Mouse (Mus musculus): ENCODE data around the gene Tmem198. TPM values are rescaled to one million over a fixed set of nuclear protein-coding genes. Genes with fewer than 3 reads are reported as not detected.
A peak's percentile ranks its signal among the peaks of the same experiment; 100 is the strongest.

The Tmem198 gene
- polyA plus RNA-seq, 2 experiments = 0.51 to 1.4 TPM

DNA sequence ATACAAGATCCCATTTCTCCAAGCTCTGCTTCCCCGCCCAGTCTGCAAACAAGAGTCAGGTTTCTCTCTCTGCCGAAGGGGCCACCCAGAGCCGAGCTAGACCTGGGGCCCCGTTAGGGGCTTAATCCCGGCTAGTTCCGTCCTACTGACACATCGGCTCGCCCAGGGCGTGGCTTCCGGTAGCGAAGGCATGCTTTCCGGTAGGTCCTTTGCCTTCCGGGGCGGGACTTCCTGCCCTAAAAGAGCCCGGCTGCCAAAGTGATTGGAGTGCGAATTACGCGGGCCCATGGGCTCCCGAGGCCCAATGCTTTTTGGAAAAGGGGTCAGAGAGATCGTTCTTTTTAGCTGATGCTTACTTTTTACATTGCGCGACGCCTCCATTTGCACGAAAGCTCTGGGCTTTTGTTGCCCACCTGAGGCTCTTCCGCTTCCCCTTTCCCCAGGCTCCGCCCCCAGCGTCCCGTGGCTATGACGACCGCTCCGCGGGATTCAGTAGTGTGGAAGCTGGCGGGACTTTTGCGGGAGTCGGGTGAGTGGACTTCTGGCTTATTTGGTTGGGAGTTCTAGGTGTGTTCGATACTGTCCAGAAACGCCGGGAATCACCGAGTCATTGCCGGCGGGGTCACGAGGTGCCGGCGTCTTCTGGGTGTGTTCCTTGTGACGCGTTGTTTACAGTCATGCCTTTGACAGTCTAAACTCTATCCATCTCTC is 42.1 kb downstream of the Tmem198 start, which contains the start of gene Stk11ip:
Gene Stk11ip (plus strand): TSS at position 209 of the 711 bp plus-strand sequence.
- under 1% methylated on average over 45 of the region's 46 CpGs for WGBS
- Histone ChIP-seq H3K36me3 (ENCODE audit: control insufficient read depth, insufficient read depth, low read length) (peaks cover 10% of the 10 kb centered on the region), H3K27me3 (ENCODE audit: control insufficient read depth, insufficient read depth, low read length) (no peaks in the 10 kb centered on the region), H3K27ac (replicated peaks; ENCODE audit: low read depth, low read length) (peak within 1 kb of the TSS; percentile 95), H3K4me2 (replicated peaks; ENCODE audit: low read depth, low read length, severe bottlenecking) (peak within 1 kb of the TSS; percentile 53), H3K9ac (ENCODE audit: low read depth, low read length, severe bottlenecking) (peak within 1 kb of the TSS; percentile 49), H3K4me1 (ENCODE audit: control insufficient read depth, insufficient read depth, low read length) (peaks cover 18% of the 10 kb centered on the region), H3K9me3 (ENCODE audit: control insufficient read depth, low read length) (no peaks in the 10 kb centered on the region), H3K4me3 (replicated peaks; ENCODE audit: low read length) (peak within 1 kb of the TSS; percentile 70)
- peak; percentile 98 for ATAC-seq (ENCODE audit: low FRiP score, low read depth)
- 0 out of 2 replicates have a peak, but pooled peaks have one; percentile 34 for TF ChIP-seq POLR2A (IDR thresholded peaks at IDR 0.05; ENCODE audit: borderline replicate concordance, extremely low read depth, insufficient read depth, insufficient read length)
- peak; percentile 99 for DNase-seq (ENCODE audit: low spot score)

DNA sequence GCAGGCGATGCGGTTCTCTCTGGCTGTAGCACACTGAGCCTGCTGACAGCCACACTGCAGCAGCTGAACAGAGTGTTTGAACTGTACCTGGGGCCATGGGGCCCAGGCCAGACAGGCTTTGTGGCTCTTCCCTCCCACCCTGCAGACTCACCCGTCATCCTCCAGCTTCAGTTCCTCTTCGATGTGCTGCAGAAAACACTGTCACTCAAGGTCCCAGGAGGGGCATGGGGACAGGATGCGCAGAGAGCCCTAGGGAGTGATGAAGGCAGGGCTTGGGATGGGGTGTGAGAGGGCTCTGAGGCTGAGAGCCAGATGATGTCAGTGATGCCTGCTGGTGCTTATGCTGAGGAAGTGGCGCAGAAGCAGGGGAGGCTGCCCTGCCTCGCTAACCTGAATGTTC is 45.3 kb downstream of the Tmem198 start:
- no peak for DNase-seq (ENCODE audit: low spot score)
- ATAC-seq (ENCODE audit: low FRiP score, low read depth) = no peak
- Histone ChIP-seq H3K27ac (replicated peaks; ENCODE audit: low read depth, low read length) (no peak overlapping the region), H3K9ac (ENCODE audit: low read depth, low read length, severe bottlenecking) (no peak overlapping the region), H3K4me2 (replicated peaks; ENCODE audit: low read depth, low read length, severe bottlenecking) (no peak overlapping the region), H3K4me3 (replicated peaks; ENCODE audit: low read length) (no peak overlapping the region), H3K9me3 (ENCODE audit: control insufficient read depth, low read length) (no peaks in the 10 kb centered on the region), H3K4me1 (ENCODE audit: control insufficient read depth, insufficient read depth, low read length) (peaks cover 16% of the 10 kb centered on the region), H3K27me3 (ENCODE audit: control insufficient read depth, insufficient read depth, low read length) (no peaks in the 10 kb centered on the region), H3K36me3 (ENCODE audit: control insufficient read depth, insufficient read depth, low read length) (peaks cover 29% of the 10 kb centered on the region)
- TF ChIP-seq POLR2A (IDR thresholded peaks at IDR 0.05; ENCODE audit: borderline replicate concordance, extremely low read depth, insufficient read depth, insufficient read length) = no peak
- WGBS = 90% methylated on average over 7 of the region's 7 CpGs

DNA sequence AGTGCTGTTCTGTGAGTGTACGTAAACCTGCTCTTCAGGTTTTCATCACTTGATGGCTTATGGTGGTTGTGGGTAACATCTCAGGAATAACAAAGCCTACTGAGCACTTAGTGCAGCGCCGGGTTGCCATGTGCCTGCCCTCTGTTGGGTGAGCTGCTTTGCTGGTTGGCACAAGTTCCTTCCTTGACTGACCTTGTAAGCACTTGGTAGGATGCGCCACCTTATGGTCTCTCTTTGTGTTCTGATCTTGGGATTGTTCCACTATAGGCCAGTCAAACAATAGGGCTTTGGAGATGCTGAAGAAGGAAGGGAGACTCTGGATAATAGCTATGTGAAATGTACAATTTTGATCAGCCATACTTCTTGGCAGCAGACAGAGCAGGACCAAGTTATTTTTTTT is 51.2 kb downstream of the Tmem198 start:
- no peak for TF ChIP-seq POLR2A (IDR thresholded peaks at IDR 0.05; ENCODE audit: borderline replicate concordance, extremely low read depth, insufficient read depth, insufficient read length)
- ATAC-seq (ENCODE audit: low FRiP score, low read depth) = no peak
- H3K9ac ChIP-seq (ENCODE audit: low read depth, low read length, severe bottlenecking) = no peak overlapping the region
- WGBS = 89% methylated on average over 4 of the region's 4 CpGs
- DNase-seq (ENCODE audit: low spot score) = no peak
- no peaks in the 10 kb centered on the region for H3K9me3 ChIP-seq (ENCODE audit: control insufficient read depth, low read length)
- H3K4me3 ChIP-seq (replicated peaks; ENCODE audit: low read length) = no peak overlapping the region
- H3K4me1 ChIP-seq (ENCODE audit: control insufficient read depth, insufficient read depth, low read length) = no peaks in the 10 kb centered on the region
- H3K36me3 ChIP-seq (ENCODE audit: control insufficient read depth, insufficient read depth, low read length) = peaks cover 65% of the 10 kb centered on the region
- no peak overlapping the region for H3K4me2 ChIP-seq (replicated peaks; ENCODE audit: low read depth, low read length, severe bottlenecking)
- no peaks in the 10 kb centered on the region for H3K27me3 ChIP-seq (ENCODE audit: control insufficient read depth, insufficient read depth, low read length)
- H3K27ac ChIP-seq (replicated peaks; ENCODE audit: low read depth, low read length) = no peak overlapping the region

DNA sequence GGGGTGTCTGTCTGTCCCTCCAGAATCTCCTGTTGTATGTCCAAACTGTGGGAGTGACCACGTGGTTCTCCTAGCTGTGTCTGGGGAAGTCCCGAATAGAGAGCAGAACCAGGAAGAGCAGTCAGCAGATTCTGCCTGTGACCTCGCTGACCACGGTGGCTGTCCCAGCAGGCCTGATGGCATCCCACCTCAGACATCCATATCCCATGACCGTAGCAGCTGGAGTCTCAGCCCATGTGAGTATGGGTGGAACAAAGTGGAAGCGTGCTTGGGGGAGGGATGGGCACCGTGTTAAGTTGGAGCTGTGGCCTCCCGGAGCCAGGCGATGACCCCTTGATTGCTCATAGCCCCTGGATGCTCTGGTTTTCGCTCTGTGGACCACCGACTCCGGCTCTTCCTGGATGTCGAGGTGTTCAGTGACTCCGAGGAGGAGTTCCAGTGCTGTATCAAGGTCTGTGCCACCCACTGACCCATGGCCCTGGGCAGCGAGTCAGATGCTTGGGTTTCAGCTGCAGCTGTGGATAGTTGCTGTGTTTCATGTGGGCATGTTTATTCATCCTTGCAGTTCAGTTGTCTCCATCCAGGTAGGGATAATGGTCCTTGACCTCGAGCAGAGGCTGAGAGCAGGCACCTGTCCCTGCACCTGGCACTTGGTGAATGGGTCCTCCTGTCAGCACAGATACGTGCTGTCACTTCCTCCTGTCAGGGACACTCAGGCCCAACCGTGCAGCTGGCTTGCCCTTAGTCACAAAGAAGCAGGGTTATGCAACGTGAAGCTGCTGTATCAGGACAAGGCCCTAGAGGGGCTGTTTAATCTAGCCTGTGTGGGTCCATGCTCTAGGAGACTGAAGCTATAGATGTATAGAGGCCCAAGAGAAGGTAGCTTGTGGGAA is 53.2 kb downstream of the Tmem198 start:
- no peak overlapping the region for H3K27ac ChIP-seq (replicated peaks; ENCODE audit: low read depth, low read length)
- no peak overlapping the region for H3K4me2 ChIP-seq (replicated peaks; ENCODE audit: low read depth, low read length, severe bottlenecking)
- no peak overlapping the region for H3K9ac ChIP-seq (ENCODE audit: low read depth, low read length, severe bottlenecking)
- 88% methylated on average over 19 of the region's 19 CpGs for WGBS
- ATAC-seq (ENCODE audit: low FRiP score, low read depth) (no peak), DNase-seq (ENCODE audit: low spot score) (no peak)
- no peaks in the 10 kb centered on the region for H3K4me1 ChIP-seq (ENCODE audit: control insufficient read depth, insufficient read depth, low read length)
- no peaks in the 10 kb centered on the region for H3K9me3 ChIP-seq (ENCODE audit: control insufficient read depth, low read length)
- H3K27me3 ChIP-seq (ENCODE audit: control insufficient read depth, insufficient read depth, low read length) = no peaks in the 10 kb centered on the region
- peaks cover 59% of the 10 kb centered on the region for H3K36me3 ChIP-seq (ENCODE audit: control insufficient read depth, insufficient read depth, low read length)
- no peak for TF ChIP-seq POLR2A (IDR thresholded peaks at IDR 0.05; ENCODE audit: borderline replicate concordance, extremely low read depth, insufficient read depth, insufficient read length)
- H3K4me3 ChIP-seq (replicated peaks; ENCODE audit: low read length) = no peak overlapping the region

Measured in limb, embryonic 14.5 days (tissue).